Mouse (Mus musculus) limb, embryonic 12.5 days (tissue): ENCODE measurements around the gene Mgat4a. TPM values are rescaled to one million over a fixed set of nuclear protein-coding genes. Genes with fewer than 3 reads are reported as not detected.

ENCODE experiments used
- polyA plus RNA-seq: library from polyadenylated mRNA; unstranded; fragments of >200 nt; fragmentation: Nextera tagmentation; extraction: Ambion mirVana; gene quantifications from 2 replicates; pipeline ENCODE4 v1.2.1, GENCODE M21; 2016

Mgat4a gene
- polyA plus RNA-seq, 1 experiment from 2014 or later, result 3.7 TPM

Other genes starting within 250 kb of the Mgat4a start
- 16.2 and 18.6 TPM in 2 replicates for gene Inpp4a, start 241.2 kb downstream of the Mgat4a start, polyA plus RNA-seq
- gene Coa5, start 110.9 kb downstream of the Mgat4a start, polyA plus RNA-seq, result 46.6 and 52.2 TPM in 2 replicates
- 110 and 123 TPM in 2 replicates for gene Unc50, start 110.9 kb downstream of the Mgat4a start, polyA plus RNA-seq
- gene 2010300C02Rik, start 179.1 kb upstream of the Mgat4a start, polyA plus RNA-seq, result 1.1 and 1.6 TPM in 2 replicates